Comparison of ENCODE assay signal across 14 mouse cellular contexts in the genomic region with DNA sequence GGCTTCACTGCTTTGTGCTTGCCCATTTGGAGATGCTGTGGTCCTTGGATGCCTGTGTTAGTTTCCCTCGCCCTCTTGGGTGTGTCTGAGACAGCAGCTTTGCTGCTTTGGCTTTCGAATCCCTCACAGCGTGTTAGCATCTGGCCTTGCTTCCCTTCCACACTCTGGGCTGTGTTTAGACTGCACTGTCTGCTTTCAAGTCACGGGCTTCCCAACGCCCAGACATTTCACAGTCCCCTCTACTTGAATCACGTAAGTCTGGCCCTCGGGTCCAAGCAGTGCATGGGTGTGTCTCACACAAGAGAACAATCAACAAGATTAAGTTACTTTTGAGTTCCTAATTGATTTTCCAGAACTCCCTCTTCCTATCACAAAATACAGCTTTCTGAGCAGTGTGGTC. TPM values are rescaled to one million over a fixed set of nuclear protein-coding genes. Genes with fewer than 3 reads are reported as not detected.
A peak's percentile ranks its signal among the peaks of the same experiment; 100 is the strongest.
DNase-seq lines count a peak whose midpoint lies in the region; ATAC-seq and TF ChIP-seq lines count a peak whose summit lies in the region.
"Had no signal": no experiment of that assay in that cellular context is flagged by ENCODE, and none has a peak within 500 bp of the region (broad histone marks: within the 10 kb centered on the region; RNA-seq: fewer than 3 reads in every experiment).

No protein-coding gene starts in this region.

- H3K9me3 ChIP-seq in heart, postnatal 0 days (replicated peaks; ENCODE audit: control insufficient read depth, low read length), result no peaks in the 10 kb centered on the region
- no peaks in the 10 kb centered on the region for H3K9me3 ChIP-seq in liver, postnatal 0 days (ENCODE audit: low read length)
- H3K9me3 ChIP-seq: midbrain, embryonic 12.5 days had no signal

- peaks cover 17% of the 10 kb centered on the region for H3K4me1 ChIP-seq in heart, postnatal 0 days (ENCODE audit: control insufficient read depth, insufficient read depth)
- H3K4me1 ChIP-seq in liver, postnatal 0 days (ENCODE audit: insufficient read depth), result peaks cover 6% of the 10 kb centered on the region

- intact Hi-C loops in gastrocnemius, adult 2 months (cut with DNase I), result no loop called here

- whole genome bisulfite sequencing in heart, postnatal 0 days, result 45% methylated on average over 7 of the region's 7 CpGs
- WGBS in liver, postnatal 0 days (ENCODE audit: insufficient replicate concordance), result 77% methylated on average over 7 of the region's 7 CpGs

- no peak overlapping the region for H3K4me2 ChIP-seq in heart, postnatal 0 days (ENCODE audit: low read depth, low read length)
- no peak overlapping the region for H3K4me2 ChIP-seq in liver, postnatal 0 days (ENCODE audit: low read depth, low read length)
- H3K4me2 ChIP-seq: midbrain, embryonic 12.5 days had no signal

- no peak for TF ChIP-seq EP300 in heart, postnatal 0 days (IDR thresholded peaks at IDR 0.05; ENCODE audit: low read depth)
- TF ChIP-seq EP300 in liver, postnatal 0 days (IDR thresholded peaks at IDR 0.05; ENCODE audit: low read depth), result no peak

- H3K27me3 ChIP-seq in heart, postnatal 0 days (ENCODE audit: control insufficient read depth, insufficient read depth, low read length), result no peaks in the 10 kb centered on the region
- H3K27me3 ChIP-seq in liver, postnatal 0 days (ENCODE audit: insufficient read depth, low read length), result no peaks in the 10 kb centered on the region
- H3K27me3 ChIP-seq: midbrain, embryonic 12.5 days had no signal

- H3K9ac ChIP-seq in heart, postnatal 0 days (replicated peaks; ENCODE audit: low read depth, low read length), result no peak overlapping the region
- no peak overlapping the region for H3K9ac ChIP-seq in liver, postnatal 0 days (replicated peaks)
- H3K9ac ChIP-seq: liver, embryonic 14.5 days; midbrain, embryonic 12.5 days had no signal

- H3K36me3 ChIP-seq in heart, postnatal 0 days (replicated peaks; ENCODE audit: control insufficient read depth, insufficient read depth, low read length), result no peaks in the 10 kb centered on the region
- no peaks in the 10 kb centered on the region for H3K36me3 ChIP-seq in liver, postnatal 0 days (replicated peaks; ENCODE audit: insufficient read depth, low read length)
- H3K36me3 ChIP-seq: midbrain, embryonic 12.5 days had no signal

- peak; percentile 54 for DNase-seq in gastrocnemius, adult 2 months
- no peak for DNase-seq in gastrocnemius, adult 8-10 months (ENCODE audit: low spot score in 2 of 2)
- DNase-seq in heart, adult 11 months, result peak; percentile 98
- DNase-seq in heart, postnatal 0 days (ENCODE audit: low spot score), result peak; percentile 55
- DNase-seq in lung, postnatal 36 days, result peak; percentile 53
- DNase-seq in layer of hippocampus, postnatal 10 days (ENCODE audit: low spot score in 2 of 2), result no peak
- DNase-seq in adrenal gland, adult 2 months, result no peak
- no peak for DNase-seq in liver, postnatal 0 days
- DNase-seq: cerebellum, adult 2 months; embryo, embryonic 11 days; thymus, adult 18-20 months had no signal

- TF ChIP-seq CTCF in gastrocnemius, adult 2 months (IDR thresholded peaks at IDR 0.05), result no peak
- no peak for TF ChIP-seq CTCF in heart, postnatal 0 days (IDR thresholded peaks at IDR 0.05; ENCODE audit: low read depth)
- no peak for TF ChIP-seq CTCF in liver, postnatal 0 days (IDR thresholded peaks at IDR 0.05; ENCODE audit: low read depth)

- ATAC-seq in heart, postnatal 0 days (ENCODE audit: insufficient read depth, low read depth), result peak; percentile 66
- ATAC-seq in liver, postnatal 0 days, result no peak

- H3K4me3 ChIP-seq in gastrocnemius, adult 2 months, result no peak overlapping the region
- H3K4me3 ChIP-seq in heart, postnatal 0 days (ENCODE audit: low read depth, low read length), result no peak overlapping the region
- H3K4me3 ChIP-seq in liver, postnatal 0 days (ENCODE audit: low read depth, low read length), result no peak overlapping the region
- H3K4me3 ChIP-seq: erythroblast, embryonic 14.5 days; midbrain, embryonic 12.5 days had no signal

- peak overlapping the region; percentile 86 for H3K27ac ChIP-seq in gastrocnemius, adult 2 months
- H3K27ac ChIP-seq in heart, postnatal 0 days (ENCODE audit: low read depth), result peak overlapping the region; percentile 79
- no peak overlapping the region for H3K27ac ChIP-seq in liver, postnatal 0 days (ENCODE audit: low read depth)
- H3K27ac ChIP-seq: liver, embryonic 14.5 days; midbrain, embryonic 12.5 days had no signal

RNA-seq across cellular contexts. Expression of a gene that starts 48.1 kb away (rescaled TPM):
- 10 to 100 TPM; 34.1 to 58.6 TPM for total RNA-seq in gastrocnemius, adult 2 months (2021)
- total RNA-seq in gastrocnemius, adult 8-10 months (2022), result 10 to 100 TPM; 47.7 to 62.7 (median 49.8) TPM
- 16.3 and 17.2 TPM in 2 replicates for total RNA-seq in heart, postnatal 0 days (2014; rRNA removed; ENCODE audit: low replicate concordance)
- 7.1 and 7.8 TPM in 2 replicates for polyA plus RNA-seq in heart, postnatal 0 days (2015; fragmentation: Nextera tagmentation; extraction: Ambion mirVana)
- total RNA-seq in layer of hippocampus, postnatal 10 days (2021), result 10 to 100 TPM; 66.0 to 77.4 TPM
- 10 to 100 TPM; 23.2 to 38.3 TPM for total RNA-seq in adrenal gland, adult 2 months (2021)
- polyA plus RNA-seq in adrenal gland, adult 2 months (2012; rRNA removed), result 21.6 and 27.2 TPM in 2 replicates
- polyA plus RNA-seq in liver, postnatal 0 days (2015; fragmentation: Nextera tagmentation; extraction: Ambion mirVana), result 5.4 and 6.3 TPM in 2 replicates

Comparison
In these comparisons a context has a peak if more than half of its experiments do, and no peak if none do; other contexts are left out.
1. DNase-seq: peak in gastrocnemius, adult 2 months (single experiment), heart, adult 11 months (single experiment), heart, postnatal 0 days (single experiment) and lung, postnatal 36 days (single experiment); none in gastrocnemius, adult 8-10 months (0 of 2), layer of hippocampus, postnatal 10 days (0 of 2), adrenal gland, adult 2 months (single experiment) and liver, postnatal 0 days (single experiment).